Mouse (Mus musculus): Measurements from ENCODE around the gene Lactb. TPM values are rescaled to one million over a fixed set of nuclear protein-coding genes. Genes with fewer than 3 reads are reported as not detected.

Gene Lactb
- total and polyA plus RNA-seq, 3 experiments: 27.0 to 108 (median 36.9) TPM

GRCm38 (mm10) chr9:66927696-66928402, 47.4 kb downstream of the Lactb start:
- Histone ChIP-seq H3K36me3 (ENCODE audit: control insufficient read depth in 1 of 2, insufficient read depth in 2 of 2, low read length in 2 of 2) (no peaks in the 10 kb centered on the region), H3K4me1 (ENCODE audit: control insufficient read depth in 1 of 2, insufficient read depth in 2 of 2, low read length in 2 of 2) (no peaks in the 10 kb centered on the region), H3K27me3 (ENCODE audit: control insufficient read depth in 1 of 2, insufficient read depth in 2 of 2, low read length in 2 of 2) (no peaks in the 10 kb centered on the region), H3K79me2 (ENCODE audit: control insufficient read depth, insufficient read depth, low read length, poor library complexity) (no peaks in the 10 kb centered on the region), H3K27ac (ENCODE audit: control insufficient read depth, low read depth, low read length) (no peak overlapping the region), H3K9me3 (replicated peaks; ENCODE audit: insufficient read depth, low read length) (no peaks in the 10 kb centered on the region), H3K9ac (ENCODE audit: control insufficient read depth, low read depth, low read length, poor library complexity, severe bottlenecking) (no peak overlapping the region), H3K4me3 (ENCODE audit: control insufficient read depth in 1 of 2, insufficient read depth in 1 of 2, low read depth in 2 of 2, low read length in 2 of 2) (no peak overlapping the region)
- no peak for TF ChIP-seq MXI1 (IDR thresholded peaks at IDR 0.05; ENCODE audit: low read depth, low read length)
- no peak for TF ChIP-seq ZNF384 (IDR thresholded peaks at IDR 0.05; ENCODE audit: low read depth, low read length)
- no peak for TF ChIP-seq MAZ (IDR thresholded peaks at IDR 0.05; ENCODE audit: low read depth, low read length)
- no peak for TF ChIP-seq NELFE (IDR thresholded peaks at IDR 0.05; ENCODE audit: low read depth, low read length)
- TF ChIP-seq ETS1 (IDR thresholded peaks at IDR 0.05; ENCODE audit: low read depth, low read length): no peak
- no peak for TF ChIP-seq ZKSCAN1 (IDR thresholded peaks at IDR 0.05; ENCODE audit: low read depth, low read length)
- TF ChIP-seq TBP (IDR thresholded peaks at IDR 0.05; ENCODE audit: low read depth, low read length): no peak
- no peak for TF ChIP-seq USF2 (IDR thresholded peaks at IDR 0.05; ENCODE audit: borderline replicate concordance in 1 of 2, insufficient read depth in 1 of 2, low read depth in 1 of 2, low read length in 2 of 2)
- TF ChIP-seq CHD2 (IDR thresholded peaks at IDR 0.05; ENCODE audit: low read length): no peak
- no peak for TF ChIP-seq GABPA (IDR thresholded peaks at IDR 0.05; ENCODE audit: low read depth, low read length)
- no peak for TF ChIP-seq ELF1 (IDR thresholded peaks at IDR 0.05; ENCODE audit: low read depth, low read length)
- TF ChIP-seq EP300 (IDR thresholded peaks at IDR 0.05; ENCODE audit: low read depth in 1 of 2, low read length in 2 of 2): no peak
- DNase-seq (ENCODE audit: low read depth, low spot score): no peak

- Histone ChIP-seq H3K79me2 (ENCODE audit: control insufficient read depth, insufficient read depth, low read length, poor library complexity) (no peaks in the 10 kb centered on the region), H3K9ac (ENCODE audit: control insufficient read depth, low read depth, low read length, poor library complexity, severe bottlenecking) (no peak overlapping the region), H3K4me1 (ENCODE audit: control insufficient read depth in 1 of 2, insufficient read depth in 2 of 2, low read length in 2 of 2) (no peaks in the 10 kb centered on the region), H3K36me3 (ENCODE audit: control insufficient read depth in 1 of 2, insufficient read depth in 2 of 2, low read length in 2 of 2) (peaks cover 0 to 6% of the 10 kb centered on the region in 2 experiments; a peak in 2 of 4 replicates), H3K9me3 (replicated peaks; ENCODE audit: insufficient read depth, low read length) (no peaks in the 10 kb centered on the region), H3K4me3 (ENCODE audit: control insufficient read depth in 1 of 2, insufficient read depth in 1 of 2, low read depth in 2 of 2, low read length in 2 of 2) (no peak overlapping the region), H3K27ac (ENCODE audit: control insufficient read depth, low read depth, low read length) (no peak overlapping the region), H3K27me3 (ENCODE audit: control insufficient read depth in 1 of 2, insufficient read depth in 2 of 2, low read length in 2 of 2) (no peaks in the 10 kb centered on the region)
- TF ChIP-seq POLR2AphosphoS2 (IDR thresholded peaks at IDR 0.05; ENCODE audit: low read length) (no peak), MAX (IDR thresholded peaks at IDR 0.05; ENCODE audit: low read length) (no peak), POLR2A (IDR thresholded peaks at IDR 0.05; ENCODE audit: control insufficient read depth in 1 of 2, insufficient read depth in 1 of 2, low read depth in 1 of 2, low read length in 2 of 2, poor library complexity in 1 of 2) (no peak), EP300 (IDR thresholded peaks at IDR 0.05; ENCODE audit: low read depth in 1 of 2, low read length in 2 of 2) (no peak), UBTF (IDR thresholded peaks at IDR 0.05; ENCODE audit: borderline replicate concordance, insufficient read depth, low read depth, low read length) (no peak), GATA1 (IDR thresholded peaks at IDR 0.05; ENCODE audit: low read depth, low read length) (no peak), SIN3A (IDR thresholded peaks at IDR 0.05; ENCODE audit: low read length) (no peak), ELF1 (IDR thresholded peaks at IDR 0.05; ENCODE audit: low read depth, low read length) (no peak), CHD1 (IDR thresholded peaks at IDR 0.05; ENCODE audit: low read depth, low read length) (no peak)
- no peak for DNase-seq (ENCODE audit: low read depth, low spot score)
Measured at GRCm38 (mm10) chr9:66925853-66926252, 49.4 kb downstream of the Lactb start.
